Mouse (Mus musculus) heart, embryonic 14.5 days (tissue): ENCODE data around the gene Gm10840. TPM values are rescaled to one million over a fixed set of nuclear protein-coding genes. Genes with fewer than 3 reads are reported as not detected.

Experiments
- ATAC-seq: fragments of 200-750 bp; cut with Nextera tagmentation; 2 replicates; pipeline ENCODE4 v1.8.0; 2017; ENCODE audit warnings: low read depth, moderate TSS enrichment; ENCODE audit not compliant: insufficient number of reproducible peaks, insufficient read depth, low FRiP score
- H3K27ac ChIP-seq, 2 experiments: fragments of 200-500 bp in 1 of 2; fragments of 300-500 bp in 1 of 2; sonication (generic) in 1 of 2; replicated peaks in 1 of 2; 2 replicates each; pipeline ENCODE4 v1.5.1; 2012 to 2014; ENCODE audit warnings: low read depth in 2 of 2, low read length in 2 of 2, control low read depth in 1 of 2, mild to moderate bottlenecking in 1 of 2, mixed read lengths in 1 of 2; ENCODE audit not compliant: control insufficient read depth in 1 of 2, insufficient read depth in 1 of 2
- H3K27me3 ChIP-seq: fragments of 300-500 bp; sonication (generic); 2 replicates; pipeline ENCODE4 v1.6.1; 2014; ENCODE audit warnings: mild to moderate bottlenecking, low read length, control low read depth; ENCODE audit not compliant: control insufficient read depth, insufficient read depth
- H3K36me3 ChIP-seq: fragments of 300-500 bp; sonication (generic); 2 replicates; pipeline ENCODE4 v1.6.1; 2014; ENCODE audit warnings: mild to moderate bottlenecking, control low read depth, low read length, mixed read lengths; ENCODE audit not compliant: control insufficient read depth, insufficient read depth
- H3K4me1 ChIP-seq, 2 experiments: fragments of 200-500 bp in 1 of 2; fragments of 300-500 bp in 1 of 2; sonication (generic) in 1 of 2; 2 replicates each; pipeline ENCODE4 v1.6.1; 2012 to 2014; ENCODE audit warnings: low read length in 2 of 2, control low read depth in 1 of 2, mixed read lengths in 1 of 2; ENCODE audit not compliant: control insufficient read depth in 2 of 2, insufficient read depth in 2 of 2
- H3K4me2 ChIP-seq: fragments of 300-500 bp; sonication (generic); 2 replicates; pipeline ENCODE4 v1.6.1; 2014; ENCODE audit warnings: mild to moderate bottlenecking, low read length
- H3K4me3 ChIP-seq, 2 experiments: fragments of 200-500 bp in 1 of 2; fragments of 300-500 bp in 1 of 2; sonication (generic) in 1 of 2; 2 replicates each; pipeline ENCODE4 v1.5.1; 2012 to 2014; ENCODE audit warnings: low read length in 2 of 2, mild to moderate bottlenecking in 2 of 2, control low read depth in 1 of 2, low read depth in 1 of 2, moderate library complexity in 1 of 2; ENCODE audit not compliant: control insufficient read depth in 1 of 2, insufficient read depth in 1 of 2
- H3K9ac ChIP-seq: fragments of 300-500 bp; sonication (generic); 2 replicates; pipeline ENCODE4 v1.6.1; 2014; ENCODE audit warnings: mild to moderate bottlenecking, low read length
- H3K9me3 ChIP-seq: fragments of 300-500 bp; sonication (generic); 2 replicates; pipeline ENCODE4 v1.6.1; 2016; ENCODE audit warnings: low read length, control low read depth; ENCODE audit not compliant: control insufficient read depth
- WGBS: fragments of 180-500 bp; shearing (Covaris S2); extraction: QIAGEN DNeasy Blood & Tissue Kit; methylation state at CpG from one replicate; pipeline ENCODE4 v1.1.7; 2014; 5-methylcytosine and 5-hydroxymethylcytosine counted together
- polyA plus RNA-seq: library from polyadenylated mRNA; unstranded; fragments of >200 nt; fragmentation: Nextera tagmentation; extraction: Ambion mirVana; gene quantifications from 2 replicates; pipeline ENCODE4 v1.2.1, GENCODE M21; 2014

Gene Gm10840
- polyA plus RNA-seq, 1 experiment from 2014 or later = not detected

GRCm38 (mm10) chr11:106200756-106201155, 40.1 kb downstream of the Gm10840 start:
- Histone ChIP-seq H3K4me3 (no peak overlapping the region), H3K4me2 (no peak overlapping the region), H3K27ac (no peak overlapping the region), H3K9me3 (no peaks in the 10 kb centered on the region), H3K27me3 (no peaks in the 10 kb centered on the region), H3K36me3 (peaks cover 97% of the 10 kb centered on the region), H3K4me1 (0 out of 4 replicates have a peak, but pooled peaks cover 0 to 3% of the 10 kb centered on the region in 2 experiments), H3K9ac (no peak overlapping the region)
- ATAC-seq = no peak
- WGBS = 65% methylated on average over 6 of the region's 6 CpGs

DNA sequence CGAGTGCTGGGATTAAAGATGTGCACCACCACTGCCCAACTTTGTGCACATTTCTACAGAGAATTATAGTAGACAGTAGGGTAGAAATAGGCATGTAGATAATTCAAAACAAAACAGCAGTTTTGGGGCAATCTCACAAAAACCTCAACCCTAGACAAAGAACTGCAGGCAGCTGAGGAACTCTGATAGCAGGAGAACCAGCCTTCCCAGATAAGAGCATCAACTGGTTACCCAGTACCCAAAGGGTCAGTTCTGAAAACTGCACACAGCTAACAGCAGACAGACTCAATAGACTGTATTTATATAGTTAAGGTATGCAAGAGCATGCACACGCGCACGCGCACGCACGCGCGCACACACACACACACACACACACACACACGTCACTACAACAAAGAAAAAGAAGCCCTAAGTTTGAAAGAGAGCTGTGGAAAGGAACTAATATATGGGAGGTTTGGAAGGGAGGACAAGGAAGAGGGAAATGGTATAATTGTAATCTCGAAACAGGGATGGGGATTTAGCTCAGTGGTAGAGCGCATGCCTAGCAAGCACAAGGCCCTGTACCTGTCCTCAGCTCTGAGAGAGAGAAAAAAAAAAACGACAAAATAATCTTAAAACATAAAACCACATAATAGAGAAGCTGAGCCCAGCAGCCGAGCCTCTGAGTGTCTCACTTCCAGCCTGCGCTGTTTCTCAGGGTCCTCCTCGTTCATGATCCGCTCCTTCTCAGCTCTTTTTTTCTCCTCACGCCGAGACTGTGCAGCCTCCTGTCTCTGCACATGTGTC, 40.9 kb downstream of the Gm10840 start:
- Histone ChIP-seq H3K4me3 (no peak overlapping the region), H3K4me1 (no peaks in the 10 kb centered on the region), H3K9me3 (no peaks in the 10 kb centered on the region), H3K27me3 (no peaks in the 10 kb centered on the region), H3K27ac (no peak overlapping the region), H3K9ac (no peak overlapping the region), H3K4me2 (no peak overlapping the region), H3K36me3 (peaks cover 96% of the 10 kb centered on the region)
- ATAC-seq = no peak
- 87% methylated on average over 19 of the region's 19 CpGs for WGBS

GRCm38 (mm10) chr11:106202123-106202465, 41.4 kb downstream of the Gm10840 start, which contains the start of gene Strada:
TSS of gene Strada (minus strand) at chr11:106202168.
- H3K4me1 ChIP-seq = no peaks in the 10 kb centered on the region
- H3K36me3 ChIP-seq = peaks cover 96% of the 10 kb centered on the region
- no peak within 1 kb of the TSS for H3K27ac ChIP-seq
- H3K4me2 ChIP-seq = no peak within 1 kb of the TSS
- no peak within 1 kb of the TSS for H3K4me3 ChIP-seq
- 63% methylated on average over 5 of the region's 5 CpGs for WGBS
- no peaks in the 10 kb centered on the region for H3K9me3 ChIP-seq
- H3K9ac ChIP-seq = no peak within 1 kb of the TSS
- ATAC-seq = no peak
- H3K27me3 ChIP-seq = no peaks in the 10 kb centered on the region

Other genes starting within 250 kb of the Gm10840 start
- gene Cyb561, start 207.5 kb upstream of the Gm10840 start, polyA plus RNA-seq = 4.7 and 5.5 TPM in 2 replicates
- 1.5 and 2.0 TPM in 2 replicates for gene Ace, start 192.9 kb upstream of the Gm10840 start, polyA plus RNA-seq
- not detected in 2 replicates for gene Ace3, start 166.2 kb upstream of the Gm10840 start, polyA plus RNA-seq
- 0.20 and 0.26 TPM in 2 replicates for gene Kcnh6, start 152.7 kb upstream of the Gm10840 start, polyA plus RNA-seq
- gene Dcaf7, start 124.0 kb upstream of the Gm10840 start, polyA plus RNA-seq = 45.4 and 52.0 TPM in 2 replicates
- 9.7 and 10.8 TPM in 2 replicates for gene Taco1, start 94.8 kb upstream of the Gm10840 start, polyA plus RNA-seq
- 26.6 and 28.6 TPM in 2 replicates for gene Map3k3, start 76.2 kb upstream of the Gm10840 start, polyA plus RNA-seq
- gene Limd2, start within 50 bp of the Gm10840 start, polyA plus RNA-seq = 80.2 and 84.6 TPM in 2 replicates
- 19.4 and 21.8 TPM in 2 replicates for gene Strada, start 41.3 kb downstream of the Gm10840 start, polyA plus RNA-seq
- gene Ccdc47, start 55.5 kb downstream of the Gm10840 start, polyA plus RNA-seq = 69.8 and 75.9 TPM in 2 replicates
- gene Ddx42, start 56.1 kb downstream of the Gm10840 start, polyA plus RNA-seq = 43.0 and 44.9 TPM in 2 replicates
- 31.7 and 34.1 TPM in 2 replicates for gene Ftsj3, start 95.2 kb downstream of the Gm10840 start, polyA plus RNA-seq
- gene Psmc5, start 95.3 kb downstream of the Gm10840 start, polyA plus RNA-seq = 200 and 207 TPM in 2 replicates
- gene Smarcd2, start 112.1 kb downstream of the Gm10840 start, polyA plus RNA-seq = 18.1 and 22.9 TPM in 2 replicates
- 0.05 and 0.07 TPM in 2 replicates for gene Tcam1, start 115.8 kb downstream of the Gm10840 start, polyA plus RNA-seq
- gene Gh, start 141.0 kb downstream of the Gm10840 start, polyA plus RNA-seq = not detected in 2 replicates
- gene Cd79b, start 153.9 kb downstream of the Gm10840 start, polyA plus RNA-seq = 0.95 and 1.4 TPM in 2 replicates
- 0.07 and 0.42 TPM in 2 replicates for gene Scn4a, start 192.4 kb downstream of the Gm10840 start, polyA plus RNA-seq
- gene Prr29, start 204.6 kb downstream of the Gm10840 start, polyA plus RNA-seq = 0.35 TPM in 1 of 2 replicates, not detected in the other
- 105 and 108 TPM in 2 replicates for gene Icam2, start 227.2 kb downstream of the Gm10840 start, polyA plus RNA-seq